Mouse (Mus musculus) G1E (cell line): Measurements from ENCODE around the gene Ctnnb1.

Experiments
- CTCF ChIP-seq: IDR thresholded peaks from 2 replicates; pipeline ENCODE4 v1.5.1; 2012; ENCODE audit warnings: low read depth, low read length, inconsistent platforms, mixed read lengths
- GATA1 ChIP-seq: IDR thresholded peaks from 2 replicates; pipeline ENCODE4 v1.6.1; 2012; ENCODE audit warnings: borderline replicate concordance, low read length, inconsistent platforms, mixed read lengths
- POLR2AphosphoS5 ChIP-seq: IDR thresholded peaks from 2 replicates; pipeline ENCODE4 v1.6.1; 2012; ENCODE audit warnings: low read depth, low read length, inconsistent platforms; ENCODE audit not compliant: insufficient replicate concordance
- TAL1 ChIP-seq: conservative IDR thresholded peaks from 2 replicates; pipeline ENCODE4 v1.6.1; 2012; ENCODE audit warnings: low read depth, low read length, inconsistent platforms, mixed read lengths

- TF ChIP-seq CTCF: no peak
- TF ChIP-seq GATA1: no peak
- TF ChIP-seq POLR2AphosphoS5: no peak
- TF ChIP-seq TAL1: no peak
Measured at GRCm38 (mm10) chr9:120958051-120958450, 29.0 kb downstream of the Ctnnb1 start.
